Mouse (Mus musculus): ENCODE data around the gene Krt222. TPM values are rescaled to one million over a fixed set of nuclear protein-coding genes. Genes with fewer than 3 reads are reported as not detected.

Gene Krt222
- polyA plus RNA-seq, 2 experiments: 0.01 to 0.13 TPM

DNA sequence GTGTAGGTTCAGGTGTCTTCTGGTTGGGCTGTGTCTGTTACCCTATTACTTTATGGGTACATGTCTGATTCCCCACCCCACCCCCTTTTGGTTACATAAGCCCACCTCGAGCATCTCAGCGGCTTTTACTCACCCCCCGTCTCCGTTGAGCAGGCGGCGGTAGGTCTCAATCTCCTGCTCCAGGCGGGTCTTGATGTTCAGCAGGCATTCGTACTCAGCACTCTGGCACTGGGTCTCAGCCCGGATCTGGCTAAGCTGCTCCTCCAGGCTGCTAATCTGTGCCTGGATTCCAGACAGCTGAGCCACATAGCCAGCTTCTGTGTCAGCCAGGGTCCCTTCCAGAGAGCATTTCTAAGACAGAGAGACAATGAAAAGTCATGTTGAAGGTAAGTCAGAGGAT, 37.2 kb upstream of the Krt222 start:
- H3K27ac ChIP-seq: no peak overlapping the region
- H3K4me2 ChIP-seq (ENCODE audit: low read depth): no peak overlapping the region
- H3K9me3 ChIP-seq (ENCODE audit: control insufficient read depth, low read length): no peaks in the 10 kb centered on the region
- no peak for TF ChIP-seq EP300 (IDR thresholded peaks at IDR 0.05; ENCODE audit: low read depth)
- TF ChIP-seq CTCF (IDR thresholded peaks at IDR 0.05; ENCODE audit: low read depth): no peak
- H3K4me3 ChIP-seq (ENCODE audit: insufficient read depth in 1 of 2, low read depth in 2 of 2, low read length in 2 of 2): no peak overlapping the region
- DNase-seq (ENCODE audit: low read depth in 3 of 3, low spot score in 3 of 3) (no peak), ATAC-seq (ENCODE audit: insufficient read depth) (no peak)
- H3K27me3 ChIP-seq (ENCODE audit: control insufficient read depth, insufficient read depth, low read length): no peaks in the 10 kb centered on the region
- no peak overlapping the region for H3K9ac ChIP-seq (replicated peaks)
- peaks cover 0 to 2% of the 10 kb centered on the region in 2 experiments; a peak in 1 of 4 replicates for H3K4me1 ChIP-seq (replicated peaks; ENCODE audit: control insufficient read depth in 2 of 2, insufficient read depth in 2 of 2, low read length in 1 of 2)
- H3K36me3 ChIP-seq (replicated peaks; ENCODE audit: control insufficient read depth, insufficient read depth, low read depth): no peaks in the 10 kb centered on the region
- WGBS (ENCODE audit: insufficient replicate concordance): 60% methylated on average over 9 of the region's 9 CpGs

DNA sequence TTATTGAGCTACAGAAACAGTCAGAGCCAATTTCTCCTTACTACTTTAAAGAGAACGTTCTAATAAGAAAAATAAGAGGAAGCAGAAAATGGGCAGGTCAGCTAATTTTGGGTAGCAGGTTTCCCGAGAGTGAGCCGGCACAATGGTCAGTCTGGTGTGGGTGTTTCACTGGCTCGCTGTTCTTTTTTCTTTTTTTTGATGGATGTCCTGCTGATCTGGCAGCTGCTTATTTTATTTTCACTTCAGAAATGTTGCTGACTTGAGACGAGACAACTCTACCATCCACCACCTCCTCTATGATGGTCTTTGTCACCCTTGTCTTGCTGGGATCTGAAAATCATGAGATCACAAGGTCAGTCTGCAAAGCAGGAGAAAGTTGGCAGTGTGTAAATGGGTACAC, 36.1 kb upstream of the Krt222 start:
- H3K4me3 ChIP-seq (ENCODE audit: insufficient read depth in 1 of 2, low read depth in 2 of 2, low read length in 2 of 2): no peak overlapping the region
- H3K4me2 ChIP-seq (ENCODE audit: low read depth): no peak overlapping the region
- H3K4me1 ChIP-seq (replicated peaks; ENCODE audit: control insufficient read depth in 2 of 2, insufficient read depth in 2 of 2, low read length in 1 of 2): peaks cover 0 to 3% of the 10 kb centered on the region in 2 experiments; a peak in 2 of 4 replicates
- no peaks in the 10 kb centered on the region for H3K27me3 ChIP-seq (ENCODE audit: control insufficient read depth, insufficient read depth, low read length)
- H3K9ac ChIP-seq (replicated peaks): no peak overlapping the region
- H3K36me3 ChIP-seq (replicated peaks; ENCODE audit: control insufficient read depth, insufficient read depth, low read depth): no peaks in the 10 kb centered on the region
- 39% methylated on average over 5 of the region's 5 CpGs for WGBS (ENCODE audit: insufficient replicate concordance)
- ATAC-seq (ENCODE audit: insufficient read depth) (no peak), DNase-seq (ENCODE audit: low read depth in 3 of 3, low spot score in 3 of 3) (no peak)
- TF ChIP-seq EP300 (IDR thresholded peaks at IDR 0.05; ENCODE audit: low read depth) (no peak), CTCF (IDR thresholded peaks at IDR 0.05; ENCODE audit: low read depth) (no peak)
- no peaks in the 10 kb centered on the region for H3K9me3 ChIP-seq (ENCODE audit: control insufficient read depth, low read length)
- no peak overlapping the region for H3K27ac ChIP-seq

DNA sequence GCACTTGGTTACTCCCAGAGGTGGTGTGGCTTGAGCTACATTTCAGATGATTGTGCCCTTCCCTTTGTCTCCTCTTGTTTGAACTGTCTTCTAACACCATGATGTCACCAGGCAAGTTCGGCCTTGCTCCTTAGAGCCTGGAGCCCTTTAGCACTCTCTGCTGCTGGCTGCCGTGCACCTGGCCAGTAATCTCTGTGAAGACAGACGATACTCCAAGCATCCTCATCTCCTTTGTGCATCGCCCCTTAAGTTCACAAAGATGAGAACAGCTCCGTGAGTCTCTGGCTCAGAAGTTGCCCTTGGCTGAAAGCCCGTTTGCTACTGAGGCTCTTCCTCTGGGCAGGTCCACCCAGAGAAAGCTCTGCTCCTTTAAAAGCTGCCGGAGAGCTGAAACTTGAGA, 32.9 kb upstream of the Krt222 start:
- H3K9ac ChIP-seq (replicated peaks): no peak overlapping the region
- ATAC-seq (ENCODE audit: insufficient read depth) (no peak), DNase-seq (ENCODE audit: low read depth in 3 of 3, low spot score in 3 of 3) (no peak)
- no peaks in the 10 kb centered on the region for H3K36me3 ChIP-seq (replicated peaks; ENCODE audit: control insufficient read depth, insufficient read depth, low read depth)
- H3K9me3 ChIP-seq (ENCODE audit: control insufficient read depth, low read length): no peaks in the 10 kb centered on the region
- no peak overlapping the region for H3K4me3 ChIP-seq (ENCODE audit: insufficient read depth in 1 of 2, low read depth in 2 of 2, low read length in 2 of 2)
- 48% methylated on average over 7 of the region's 7 CpGs for WGBS (ENCODE audit: insufficient replicate concordance)
- H3K4me2 ChIP-seq (ENCODE audit: low read depth): no peak overlapping the region
- peaks cover 0 to 4% of the 10 kb centered on the region in 2 experiments; a peak in 2 of 4 replicates for H3K4me1 ChIP-seq (replicated peaks; ENCODE audit: control insufficient read depth in 2 of 2, insufficient read depth in 2 of 2, low read length in 1 of 2)
- no peak overlapping the region for H3K27ac ChIP-seq
- no peaks in the 10 kb centered on the region for H3K27me3 ChIP-seq (ENCODE audit: control insufficient read depth, insufficient read depth, low read length)
- TF ChIP-seq CTCF (IDR thresholded peaks at IDR 0.05; ENCODE audit: low read depth) (no peak), EP300 (IDR thresholded peaks at IDR 0.05; ENCODE audit: low read depth) (no peak)

GRCm38 (mm10) chr11:99275624-99276023, 31.7 kb upstream of the Krt222 start:
- ATAC-seq (ENCODE audit: insufficient read depth) (no peak), DNase-seq (ENCODE audit: low read depth in 3 of 3, low spot score in 3 of 3) (no peak)
- Histone ChIP-seq H3K4me3 (ENCODE audit: insufficient read depth in 1 of 2, low read depth in 2 of 2, low read length in 2 of 2) (no peak overlapping the region), H3K4me1 (replicated peaks; ENCODE audit: control insufficient read depth in 2 of 2, insufficient read depth in 2 of 2, low read length in 1 of 2) (peaks cover 0 to 4% of the 10 kb centered on the region in 2 experiments; a peak in 2 of 4 replicates), H3K9ac (replicated peaks) (no peak overlapping the region), H3K36me3 (replicated peaks; ENCODE audit: control insufficient read depth, insufficient read depth, low read depth) (no peaks in the 10 kb centered on the region), H3K27me3 (ENCODE audit: control insufficient read depth, insufficient read depth, low read length) (no peaks in the 10 kb centered on the region), H3K4me2 (ENCODE audit: low read depth) (no peak overlapping the region), H3K27ac (no peak overlapping the region), H3K9me3 (ENCODE audit: control insufficient read depth, low read length) (no peaks in the 10 kb centered on the region)
- WGBS (ENCODE audit: insufficient replicate concordance): 53% methylated on average over 6 of the region's 6 CpGs
- TF ChIP-seq EP300 (IDR thresholded peaks at IDR 0.05; ENCODE audit: low read depth) (no peak), CTCF (IDR thresholded peaks at IDR 0.05; ENCODE audit: low read depth) (no peak)

DNA sequence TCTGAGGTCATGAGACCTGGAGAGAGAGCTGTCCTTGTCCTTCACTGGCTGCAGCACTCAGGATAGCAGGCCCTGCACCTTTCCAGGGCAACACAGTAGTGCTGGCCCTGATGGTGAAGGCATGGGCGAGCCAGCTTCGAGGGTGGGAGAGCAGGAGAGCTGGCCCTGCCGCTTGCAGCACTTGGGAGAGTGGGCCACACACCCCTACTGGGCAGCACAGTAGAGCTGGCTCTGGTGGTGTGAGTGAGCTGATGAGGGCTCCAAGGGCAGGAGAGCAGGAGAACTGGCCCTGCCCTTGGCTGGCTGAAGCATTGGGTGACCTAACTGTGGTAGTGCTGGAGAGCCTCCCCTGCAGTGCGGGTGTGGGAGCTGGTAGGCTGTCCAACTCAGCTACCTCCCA, 28.8 kb upstream of the Krt222 start:
- 70% methylated on average over 4 of the region's 4 CpGs for WGBS (ENCODE audit: insufficient replicate concordance)
- TF ChIP-seq CTCF (IDR thresholded peaks at IDR 0.05; ENCODE audit: low read depth) (no peak), EP300 (IDR thresholded peaks at IDR 0.05; ENCODE audit: low read depth) (no peak)
- Histone ChIP-seq H3K27me3 (ENCODE audit: control insufficient read depth, insufficient read depth, low read length) (no peaks in the 10 kb centered on the region), H3K36me3 (replicated peaks; ENCODE audit: control insufficient read depth, insufficient read depth, low read depth) (no peaks in the 10 kb centered on the region), H3K9me3 (ENCODE audit: control insufficient read depth, low read length) (no peaks in the 10 kb centered on the region), H3K4me1 (replicated peaks; ENCODE audit: control insufficient read depth in 2 of 2, insufficient read depth in 2 of 2, low read length in 1 of 2) (peaks cover 0 to 4% of the 10 kb centered on the region in 2 experiments; a peak in 2 of 4 replicates), H3K9ac (replicated peaks) (no peak overlapping the region), H3K4me2 (ENCODE audit: low read depth) (no peak overlapping the region), H3K4me3 (ENCODE audit: insufficient read depth in 1 of 2, low read depth in 2 of 2, low read length in 2 of 2) (no peak overlapping the region), H3K27ac (no peak overlapping the region)
- DNase-seq (ENCODE audit: low read depth in 3 of 3, low spot score in 3 of 3) (no peak), ATAC-seq (ENCODE audit: insufficient read depth) (no peak)
